Mouse (Mus musculus) embryonic fibroblast, embryonic 13.5 days (primary cell): Measurements from ENCODE around the gene Tenm2.

Experiments
- CTCF ChIP-seq: IDR thresholded peaks from 2 replicates; pipeline ENCODE4 v1.5.1; 2011; ENCODE audit warnings: mild to moderate bottlenecking, control low read depth, low read length, moderate library complexity, borderline replicate concordance; ENCODE audit not compliant: insufficient read depth
- POLR2A ChIP-seq: IDR thresholded peaks from 2 replicates; pipeline ENCODE4 v1.6.1; 2011; ENCODE audit warnings: low read depth, mild to moderate bottlenecking, control low read depth, low read length, moderate library complexity

DNA sequence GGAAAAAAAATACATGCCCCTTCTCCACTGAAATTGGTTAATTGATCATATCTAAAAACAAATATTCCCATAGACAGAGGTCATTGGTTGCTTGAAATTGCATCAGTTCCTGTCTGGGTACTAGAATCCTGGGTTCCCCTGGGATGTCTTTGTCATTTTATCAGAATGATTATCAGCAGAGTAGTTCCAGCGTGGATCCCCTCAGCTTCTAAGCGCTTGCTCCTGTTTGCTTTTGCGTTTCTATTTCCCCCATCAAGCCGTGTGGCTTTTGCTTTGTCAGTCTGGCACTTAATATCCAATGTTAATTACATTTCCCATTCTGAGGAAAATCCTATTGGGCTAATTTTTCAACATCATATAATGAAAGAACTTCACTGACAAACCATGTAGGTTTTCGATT is 561.6 kb downstream of the Tenm2 start:
- TF ChIP-seq CTCF (no peak), POLR2A (no peak)
